Mouse (Mus musculus): ENCODE data around the gene Hsf5. TPM values are rescaled to one million over a fixed set of nuclear protein-coding genes. Genes with fewer than 3 reads are reported as not detected.

The Hsf5 gene
- polyA plus RNA-seq, 1 experiment from 2014 or later = not detected

- H3K4me2 ChIP-seq = peak within 1 kb of the TSS; percentile 87
- H3K9ac ChIP-seq = peak within 1 kb of the TSS; percentile 81
- peak within 1 kb of the TSS; percentile 96 for H3K27ac ChIP-seq (replicated peaks)
- H3K27me3 ChIP-seq = no peaks in the 10 kb centered on the region
- H3K4me1 ChIP-seq (replicated peaks) = peaks cover 63% of the 10 kb centered on the region
- no peaks in the 10 kb centered on the region for H3K9me3 ChIP-seq (replicated peaks)
- peaks cover 12% of the 10 kb centered on the region for H3K36me3 ChIP-seq (replicated peaks)
- H3K4me3 ChIP-seq (replicated peaks) = peak within 1 kb of the TSS; percentile 74
- peak; percentile 98 for ATAC-seq (ENCODE audit: insufficient read depth)
- under 1% methylated on average over 61 of the region's 61 CpGs for WGBS (ENCODE audit: insufficient replicate concordance)
Measured at GRCm38 (mm10) chr11:87591526-87592353, 25.2 kb upstream of the Hsf5 start, which contains the start of gene Mtmr4. Gene Mtmr4 (plus strand): TSS chr11:87592162.

DNA sequence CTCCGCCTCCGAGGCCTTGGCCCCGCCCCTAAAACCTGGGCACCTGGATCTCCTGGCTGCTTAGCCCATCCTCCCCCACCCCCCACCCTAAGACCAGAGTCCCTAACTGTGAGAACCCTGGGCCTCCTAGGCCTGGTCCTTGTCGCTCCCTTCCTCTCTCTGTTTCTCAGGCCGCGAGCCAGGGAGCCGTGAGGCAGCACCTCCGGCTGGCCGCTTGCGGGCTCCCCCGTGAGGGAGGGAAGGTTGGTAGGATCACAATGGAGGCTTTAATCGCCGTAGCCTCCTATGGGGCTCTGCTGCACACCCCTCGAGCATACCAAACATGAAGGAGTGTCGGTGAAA, 24.6 kb upstream of the Hsf5 start:
- Histone ChIP-seq H3K4me3 (replicated peaks) (peak overlapping the region; percentile 74), H3K4me2 (peak overlapping the region; percentile 87), H3K27ac (replicated peaks) (peak overlapping the region; percentile 96), H3K9ac (peak overlapping the region; percentile 79), H3K36me3 (replicated peaks) (peaks cover 18% of the 10 kb centered on the region), H3K27me3 (no peaks in the 10 kb centered on the region), H3K9me3 (replicated peaks) (no peaks in the 10 kb centered on the region), H3K4me1 (replicated peaks) (peaks cover 67% of the 10 kb centered on the region)
- ATAC-seq (ENCODE audit: insufficient read depth) = no peak
- WGBS (ENCODE audit: insufficient replicate concordance) = under 1% methylated on average over 15 of the region's 15 CpGs

DNA sequence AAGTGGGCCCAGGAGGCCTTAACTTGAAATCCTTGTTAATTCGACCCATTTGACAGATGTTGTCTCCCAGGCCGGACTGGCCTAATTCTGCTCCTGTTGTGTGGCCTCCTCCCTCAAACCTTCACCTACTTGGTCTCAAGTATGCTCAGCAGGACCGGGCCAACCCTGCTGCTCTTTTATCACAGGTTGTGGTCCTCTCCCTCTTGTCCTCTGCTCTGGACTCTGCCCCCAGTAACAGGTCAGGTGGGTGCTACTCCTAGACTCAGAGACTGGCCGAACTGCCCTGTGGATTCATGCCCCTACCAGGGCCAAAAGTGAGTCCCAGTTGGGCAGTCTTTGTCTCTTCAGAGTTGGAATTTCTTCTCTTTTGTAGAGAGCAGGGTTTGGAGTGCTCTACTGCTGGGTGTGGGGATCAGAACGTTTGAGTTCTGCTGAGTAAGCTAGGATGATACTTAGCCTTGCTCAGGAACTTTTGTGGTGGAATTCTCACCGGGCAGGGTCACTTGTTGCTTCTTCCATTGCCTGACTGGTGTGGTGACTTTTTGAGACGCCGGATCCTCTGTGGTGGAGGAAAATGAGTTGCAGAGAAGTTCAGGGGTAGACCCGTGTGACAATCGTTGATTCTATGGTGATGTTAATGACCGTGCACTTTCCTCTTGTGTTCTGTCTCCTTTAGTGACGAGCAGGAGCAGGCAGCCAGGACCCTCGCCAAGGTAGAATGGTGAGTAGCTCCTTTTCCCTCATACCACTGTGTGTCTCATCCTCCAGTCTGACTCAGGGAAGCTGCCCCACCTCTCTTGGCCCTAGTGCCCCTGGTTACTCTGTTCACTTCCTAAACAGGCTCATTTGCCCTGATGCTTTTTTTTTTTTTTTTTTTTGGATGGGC, 24.0 kb upstream of the Hsf5 start:
- no peak for ATAC-seq (ENCODE audit: insufficient read depth)
- Histone ChIP-seq H3K36me3 (replicated peaks) (peaks cover 24% of the 10 kb centered on the region), H3K9me3 (replicated peaks) (no peaks in the 10 kb centered on the region), H3K4me1 (replicated peaks) (peaks cover 67% of the 10 kb centered on the region), H3K4me2 (peak overlapping the region; percentile 87), H3K4me3 (replicated peaks) (peak overlapping the region; percentile 74), H3K27me3 (no peaks in the 10 kb centered on the region), H3K27ac (replicated peaks) (peak overlapping the region; percentile 96), H3K9ac (peak overlapping the region; percentile 79)
- 39% methylated on average over 13 of the region's 13 CpGs for WGBS (ENCODE audit: insufficient replicate concordance)

DNA sequence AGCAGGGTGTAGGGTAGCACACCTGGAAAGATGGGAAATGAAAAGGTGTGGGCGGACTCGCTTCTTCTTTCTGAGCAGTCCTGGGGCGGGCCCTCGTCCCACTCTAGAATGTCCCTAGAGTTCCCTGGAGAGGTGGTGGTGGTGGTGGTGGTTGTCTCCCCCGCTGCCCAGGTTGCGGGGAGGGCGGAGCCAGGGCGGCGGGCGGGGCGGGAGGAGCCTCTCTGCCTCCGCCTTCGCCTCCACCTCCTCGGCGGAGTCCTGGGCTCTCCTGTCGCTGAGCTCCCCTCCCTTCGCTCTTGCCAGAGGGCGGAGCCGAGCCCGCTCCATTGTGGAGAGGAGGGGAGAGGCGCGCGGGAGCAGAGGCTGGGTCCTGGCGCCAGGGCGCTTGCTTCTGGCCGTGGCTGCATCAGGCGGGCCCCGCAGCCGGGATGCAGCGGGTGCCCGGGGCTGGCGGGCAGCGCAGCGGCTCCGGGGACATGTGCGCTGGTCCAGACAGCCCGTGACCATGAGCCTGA, 21.6 kb upstream of the Hsf5 start:
- Histone ChIP-seq H3K4me1 (replicated peaks) (peaks cover 53% of the 10 kb centered on the region), H3K9ac (peak overlapping the region; percentile 69), H3K36me3 (replicated peaks) (peaks cover 48% of the 10 kb centered on the region), H3K9me3 (replicated peaks) (no peaks in the 10 kb centered on the region), H3K27me3 (no peaks in the 10 kb centered on the region), H3K27ac (replicated peaks) (peak overlapping the region; percentile 60), H3K4me3 (replicated peaks) (peak overlapping the region; percentile 63), H3K4me2 (peak overlapping the region; percentile 99)
- peak; percentile 14 for ATAC-seq (ENCODE audit: insufficient read depth)
- WGBS (ENCODE audit: insufficient replicate concordance) = 3% methylated on average over 32 of the region's 37 CpGs

- peaks cover 54% of the 10 kb centered on the region for H3K36me3 ChIP-seq (replicated peaks)
- peak overlapping the region; percentile 99 for H3K4me2 ChIP-seq
- peak overlapping the region; percentile 63 for H3K4me3 ChIP-seq (replicated peaks)
- no peaks in the 10 kb centered on the region for H3K9me3 ChIP-seq (replicated peaks)
- H3K27me3 ChIP-seq = no peaks in the 10 kb centered on the region
- H3K27ac ChIP-seq (replicated peaks) = 0 out of 2 replicates have a peak overlapping the region, but pooled peaks have one; percentile 59
- ATAC-seq (ENCODE audit: insufficient read depth) = no peak
- peak overlapping the region; percentile 69 for H3K9ac ChIP-seq
- peaks cover 47% of the 10 kb centered on the region for H3K4me1 ChIP-seq (replicated peaks)
- WGBS (ENCODE audit: insufficient replicate concordance) = 42% methylated on average over 7 of the region's 7 CpGs
Measured at GRCm38 (mm10) chr11:87595976-87596375, 21.0 kb upstream of the Hsf5 start.

- Histone ChIP-seq H3K9me3 (replicated peaks) (no peaks in the 10 kb centered on the region), H3K27me3 (no peaks in the 10 kb centered on the region), H3K9ac (no peak overlapping the region), H3K4me3 (replicated peaks) (0 out of 2 replicates have a peak overlapping the region, but pooled peaks have one; percentile 63), H3K4me2 (peak overlapping the region; percentile 99), H3K4me1 (replicated peaks) (peaks cover 47% of the 10 kb centered on the region), H3K27ac (replicated peaks) (no peak overlapping the region), H3K36me3 (replicated peaks) (peaks cover 59% of the 10 kb centered on the region)
- WGBS (ENCODE audit: insufficient replicate concordance) = 42% methylated on average over 2 of the region's 2 CpGs
- no peak for ATAC-seq (ENCODE audit: insufficient read depth)
Measured at GRCm38 (mm10) chr11:87596492-87596891, 20.5 kb upstream of the Hsf5 start.

GRCm38 (mm10) chr11:87597061-87597460, 19.9 kb upstream of the Hsf5 start:
- Histone ChIP-seq H3K36me3 (replicated peaks) (peaks cover 65% of the 10 kb centered on the region), H3K4me2 (no peak overlapping the region), H3K9ac (no peak overlapping the region), H3K27me3 (no peaks in the 10 kb centered on the region), H3K4me1 (replicated peaks) (peaks cover 47% of the 10 kb centered on the region), H3K27ac (replicated peaks) (no peak overlapping the region), H3K4me3 (replicated peaks) (no peak overlapping the region), H3K9me3 (replicated peaks) (no peaks in the 10 kb centered on the region)
- no peak for ATAC-seq (ENCODE audit: insufficient read depth)

DNA sequence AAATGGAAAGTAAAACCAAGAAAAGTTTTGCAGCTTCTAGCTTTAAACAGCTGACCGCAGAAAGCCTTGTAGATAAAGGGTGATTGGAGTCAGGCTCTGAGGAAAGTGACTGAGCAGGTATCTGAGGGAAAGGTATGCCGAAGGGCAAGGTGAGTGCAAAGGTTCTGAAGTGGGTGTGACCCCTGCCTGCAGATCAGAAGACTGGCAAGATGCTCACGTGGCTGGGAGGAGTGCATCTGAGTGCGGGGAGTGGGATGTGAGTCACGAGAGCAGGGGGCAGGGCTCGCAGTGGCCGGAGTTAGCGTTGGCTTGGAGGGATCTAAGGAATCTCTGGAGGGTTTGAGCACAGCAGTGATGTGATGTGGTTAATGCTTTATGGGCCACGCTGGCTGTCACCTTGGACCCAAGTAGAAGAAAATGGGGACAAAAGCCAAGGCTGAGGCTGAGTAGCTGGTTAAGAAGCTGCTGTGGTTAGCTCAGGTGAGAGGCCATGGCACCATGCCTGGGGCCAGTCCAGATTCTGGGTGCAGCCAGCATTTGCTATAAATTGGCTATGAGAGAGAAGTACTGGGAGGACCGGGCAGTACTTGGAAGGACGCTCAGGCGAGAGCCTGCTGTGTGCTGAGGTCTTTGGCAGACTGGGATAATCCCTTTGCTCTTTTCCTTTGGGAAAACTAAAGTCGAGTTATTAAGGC, 17.4 kb upstream of the Hsf5 start:
- Histone ChIP-seq H3K27ac (replicated peaks) (no peak overlapping the region), H3K4me2 (no peak overlapping the region), H3K4me3 (replicated peaks) (no peak overlapping the region), H3K4me1 (replicated peaks) (peaks cover 26% of the 10 kb centered on the region), H3K9ac (no peak overlapping the region), H3K27me3 (no peaks in the 10 kb centered on the region), H3K36me3 (replicated peaks) (peaks cover 83% of the 10 kb centered on the region), H3K9me3 (replicated peaks) (no peaks in the 10 kb centered on the region)
- 81% methylated on average over 13 of the region's 13 CpGs for WGBS (ENCODE audit: insufficient replicate concordance)
- ATAC-seq (ENCODE audit: insufficient read depth) = no peak

- WGBS (ENCODE audit: insufficient replicate concordance) = 87% methylated on average over 10 of the region's 10 CpGs
- Histone ChIP-seq H3K27me3 (no peaks in the 10 kb centered on the region), H3K36me3 (replicated peaks) (peaks cover 90% of the 10 kb centered on the region), H3K9me3 (replicated peaks) (no peaks in the 10 kb centered on the region), H3K9ac (no peak overlapping the region), H3K4me3 (replicated peaks) (no peak overlapping the region), H3K4me1 (replicated peaks) (peaks cover 17% of the 10 kb centered on the region), H3K27ac (replicated peaks) (no peak overlapping the region), H3K4me2 (no peak overlapping the region)
- ATAC-seq (ENCODE audit: insufficient read depth) = no peak
Measured at GRCm38 (mm10) chr11:87600322-87600853, 16.6 kb upstream of the Hsf5 start.

DNA sequence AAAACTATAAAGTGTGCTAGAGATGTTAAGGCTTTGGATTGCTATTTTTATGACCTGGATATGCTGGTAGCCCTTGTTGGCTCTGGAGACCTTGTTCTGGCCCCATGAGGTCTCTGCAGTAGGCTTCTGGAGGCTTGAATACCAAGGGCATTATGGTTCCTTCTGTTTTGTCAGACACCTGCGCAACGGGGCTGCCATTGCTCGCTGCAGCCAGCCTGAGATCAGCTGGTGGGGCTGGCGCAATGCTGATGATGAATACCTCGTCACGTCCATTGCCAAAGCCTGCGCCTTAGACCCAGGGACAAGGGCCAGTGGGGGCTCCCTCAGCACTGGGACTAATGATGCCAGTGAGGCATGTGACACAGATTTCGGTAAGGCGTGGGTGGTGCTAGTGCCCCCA, 14.7 kb upstream of the Hsf5 start:
- 88% methylated on average over 9 of the region's 9 CpGs for WGBS (ENCODE audit: insufficient replicate concordance)
- Histone ChIP-seq H3K4me2 (no peak overlapping the region), H3K9ac (no peak overlapping the region), H3K27ac (replicated peaks) (no peak overlapping the region), H3K4me3 (replicated peaks) (no peak overlapping the region), H3K36me3 (replicated peaks) (peaks cover 99% of the 10 kb centered on the region), H3K27me3 (no peaks in the 10 kb centered on the region), H3K9me3 (replicated peaks) (no peaks in the 10 kb centered on the region), H3K4me1 (replicated peaks) (no peaks in the 10 kb centered on the region)
- ATAC-seq (ENCODE audit: insufficient read depth) = no peak
